Mouse (Mus musculus) CD4-positive, CD25-positive, alpha-beta regulatory T cell, adult 4 months (primary cell): ENCODE data around the gene Foxj3. TPM values are rescaled to one million over a fixed set of nuclear protein-coding genes. Genes with fewer than 3 reads are reported as not detected.

ENCODE experiments used
- polyA plus RNA-seq, 2 experiments: library from polyadenylated mRNA; unstranded; fragments of 100-300 nt; shearing (Covaris generic); gene quantifications; one replicate each; pipeline ENCODE4 v1.2.1; 2017

Foxj3 gene
- polyA plus RNA-seq, 2 experiments from 2014 or later = 12.5 to 12.6 TPM

Other genes starting within 250 kb of the Foxj3 start
- 100 to 1,000 TPM; 152 to 163 TPM for gene Ybx1, start 242.4 kb upstream of the Foxj3 start, polyA plus RNA-seq
- 10 to 100 TPM; 30.4 to 45.3 TPM for gene Ppih, start 216.5 kb upstream of the Foxj3 start, polyA plus RNA-seq
- gene Ccdc30, start 121.5 kb upstream of the Foxj3 start, polyA plus RNA-seq = 1 to 10 TPM; 7.2 to 8.0 TPM
- gene Ppcs, start 114.6 kb upstream of the Foxj3 start, polyA plus RNA-seq = 10 to 100 TPM; 54.7 to 60.9 TPM
- under 1 TPM in 1 of 2 experiments, not detected in 1; 0.43 TPM for gene Zmynd12, start 114.2 kb upstream of the Foxj3 start, polyA plus RNA-seq
- under 1 TPM in 1 of 2 experiments, not detected in 1; 0.11 TPM for gene Rimkla, start 44.4 kb upstream of the Foxj3 start, polyA plus RNA-seq
- 1 to 10 TPM; 2.3 to 5.2 TPM for gene Frg2f1, start 2.5 kb downstream of the Foxj3 start, polyA plus RNA-seq
- gene Guca2a, start 100.7 kb downstream of the Foxj3 start, polyA plus RNA-seq = not detected
- not detected for gene Guca2b, start 122.0 kb downstream of the Foxj3 start, polyA plus RNA-seq
- gene Hivep3, start 196.8 kb downstream of the Foxj3 start, polyA plus RNA-seq = 10 to 100 TPM; 19.6 to 23.1 TPM